Mouse (Mus musculus): ENCODE results near the gene Klc3. TPM values are rescaled to one million over a fixed set of nuclear protein-coding genes. Genes with fewer than 3 reads are reported as not detected.
A peak's percentile ranks its signal among the peaks of the same experiment; 100 is the strongest.

Gene Klc3
- polyA plus RNA-seq, 1 experiment, result 18.2 TPM

DNA sequence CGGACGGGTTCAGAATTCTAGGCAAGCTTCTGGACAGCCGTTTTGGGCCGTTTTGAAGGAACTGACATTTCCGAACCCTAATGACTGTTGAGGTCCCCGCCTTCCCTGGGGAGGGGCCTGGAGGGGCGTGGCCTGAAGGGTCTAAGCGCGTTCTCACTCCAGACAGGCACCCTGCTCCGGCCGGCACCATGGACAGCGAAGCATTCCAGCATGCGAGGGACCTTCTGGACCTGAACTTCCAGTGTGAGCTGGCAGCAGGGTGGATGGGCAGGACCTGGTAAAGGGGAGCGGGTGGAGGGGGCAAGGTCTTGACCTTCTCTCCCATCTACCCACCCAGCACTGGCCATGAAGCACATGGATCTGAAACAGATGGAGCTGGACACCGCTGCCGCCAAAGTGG lies 35.5 kb downstream of the Klc3 start:
- 24% methylated on average over 16 of the region's 16 CpGs for WGBS
- no peak for TF ChIP-seq POLR2A (IDR thresholded peaks at IDR 0.05; ENCODE audit: borderline replicate concordance, extremely low read depth, low read depth, low read length)
- TF ChIP-seq CTCF (IDR thresholded peaks at IDR 0.05; ENCODE audit: insufficient read depth, low read length), result no peak
- no peak overlapping the region for H3K4me3 ChIP-seq (replicated peaks; ENCODE audit: extremely low read depth, low read depth, low read length)
- H3K4me1 ChIP-seq (ENCODE audit: control insufficient read depth, insufficient read depth, low read length), result peaks cover 2% of the 10 kb centered on the region; the same call in 1 of the 2 replicates
- peak; percentile 32 for DNase-seq

DNA sequence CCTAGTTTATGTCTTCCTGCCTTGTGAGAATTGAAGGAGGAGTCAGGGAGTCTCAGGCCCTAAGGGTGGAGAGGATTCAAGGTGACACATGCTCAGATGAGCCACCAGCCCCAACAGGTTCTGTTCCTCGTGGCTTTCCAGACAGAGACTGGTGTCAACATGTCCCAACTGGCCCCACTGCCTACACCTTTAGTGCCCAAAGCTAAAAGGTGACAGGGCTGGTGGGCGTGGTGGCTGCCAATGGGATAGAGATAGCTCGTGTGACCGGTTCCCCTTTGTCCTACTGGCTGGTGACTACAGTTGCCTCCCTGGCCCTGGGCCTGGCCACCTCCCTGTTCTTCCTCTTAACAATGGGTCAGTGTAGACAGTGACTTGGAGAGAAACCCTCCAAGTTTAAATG lies 38.5 kb downstream of the Klc3 start:
- 59% methylated on average over 4 of the region's 4 CpGs for WGBS
- peaks cover 2% of the 10 kb centered on the region; the same call in 1 of the 2 replicates for H3K4me1 ChIP-seq (ENCODE audit: control insufficient read depth, insufficient read depth, low read length)
- TF ChIP-seq CTCF (IDR thresholded peaks at IDR 0.05; ENCODE audit: insufficient read depth, low read length) (no peak), POLR2A (IDR thresholded peaks at IDR 0.05; ENCODE audit: borderline replicate concordance, extremely low read depth, low read depth, low read length) (no peak)
- DNase-seq, result no peak
- no peak overlapping the region for H3K4me3 ChIP-seq (replicated peaks; ENCODE audit: extremely low read depth, low read depth, low read length)

DNA sequence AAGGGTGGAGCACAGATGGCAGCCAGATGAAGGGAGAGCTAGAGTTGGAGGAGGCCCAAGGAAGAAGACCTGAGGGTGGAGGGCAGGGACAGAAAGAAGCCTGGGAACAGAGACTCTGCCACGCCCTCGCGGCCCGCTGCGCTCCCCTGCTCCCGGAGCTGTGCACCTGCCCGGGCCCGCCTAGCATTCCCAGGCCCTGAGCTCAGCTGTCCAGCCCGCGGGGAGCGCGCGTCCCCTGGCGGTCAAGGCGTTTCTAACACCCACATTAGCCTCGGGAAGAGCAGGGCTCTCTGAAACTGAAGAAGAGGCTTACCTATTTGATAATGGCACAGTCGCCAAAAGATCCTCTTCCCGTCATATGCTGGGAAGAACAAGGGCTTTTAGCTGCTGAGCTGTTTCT lies 40.0 kb downstream of the Klc3 start:
- Histone ChIP-seq H3K4me1 (ENCODE audit: control insufficient read depth, insufficient read depth, low read length) (peaks cover 2% of the 10 kb centered on the region; the same call in 1 of the 2 replicates), H3K4me3 (replicated peaks; ENCODE audit: extremely low read depth, low read depth, low read length) (no peak overlapping the region)
- DNase-seq, result peak; percentile 81
- WGBS, result 8% methylated on average over 18 of the region's 18 CpGs
- TF ChIP-seq POLR2A (IDR thresholded peaks at IDR 0.05; ENCODE audit: borderline replicate concordance, extremely low read depth, low read depth, low read length) (no peak), CTCF (IDR thresholded peaks at IDR 0.05; ENCODE audit: insufficient read depth, low read length) (peak; percentile 70)

DNA sequence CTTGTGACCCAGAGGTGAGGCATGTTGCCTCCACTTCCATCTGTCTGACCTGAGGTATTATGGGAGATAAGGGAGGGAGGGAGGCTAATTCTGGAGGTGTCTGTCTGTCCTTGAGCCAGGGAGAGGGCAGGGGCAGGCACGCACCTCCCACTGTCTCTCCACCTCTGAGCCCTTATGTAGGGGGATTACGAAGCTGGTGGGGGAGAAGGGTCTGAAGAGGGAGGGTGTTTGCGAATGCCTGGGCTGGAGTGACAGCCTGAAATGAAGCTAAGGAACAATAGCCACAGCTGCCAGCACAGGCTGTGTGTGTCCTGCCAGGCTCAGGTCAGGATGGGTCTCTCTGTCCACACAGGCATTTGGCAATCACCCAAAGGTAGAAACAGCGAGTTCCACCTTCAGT lies 41.6 kb downstream of the Klc3 start:
- Histone ChIP-seq H3K4me3 (replicated peaks; ENCODE audit: extremely low read depth, low read depth, low read length) (no peak overlapping the region), H3K4me1 (ENCODE audit: control insufficient read depth, insufficient read depth, low read length) (peaks cover 2% of the 10 kb centered on the region; the same call in 1 of the 2 replicates)
- no peak for DNase-seq
- WGBS, result 39% methylated on average over 4 of the region's 4 CpGs
- TF ChIP-seq POLR2A (IDR thresholded peaks at IDR 0.05; ENCODE audit: borderline replicate concordance, extremely low read depth, low read depth, low read length), result no peak
- no peak for TF ChIP-seq CTCF (IDR thresholded peaks at IDR 0.05; ENCODE audit: insufficient read depth, low read length)

DNA sequence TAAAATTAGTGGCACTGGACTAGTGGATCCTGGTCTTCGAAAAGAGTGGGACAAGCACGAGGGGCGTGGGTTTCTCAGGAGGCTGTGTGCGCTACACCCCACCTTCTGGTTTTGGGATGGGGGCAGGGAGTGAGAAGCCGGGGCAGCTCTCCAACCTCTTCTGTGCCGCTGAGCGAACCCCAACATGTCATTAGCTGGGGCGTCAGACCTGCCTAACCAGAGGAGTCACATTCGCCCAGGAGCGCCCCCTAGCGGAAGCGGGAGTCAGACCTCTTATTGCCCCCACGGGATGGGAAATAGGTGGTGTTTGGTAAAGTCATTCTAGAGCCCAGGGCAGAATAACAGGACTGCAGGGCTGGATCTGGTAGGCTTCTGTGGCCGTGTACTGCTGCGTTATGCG lies 42.2 kb downstream of the Klc3 start:
- H3K4me1 ChIP-seq (ENCODE audit: control insufficient read depth, insufficient read depth, low read length), result peaks cover 2% of the 10 kb centered on the region; the same call in 1 of the 2 replicates
- TF ChIP-seq CTCF (IDR thresholded peaks at IDR 0.05; ENCODE audit: insufficient read depth, low read length) (peak; percentile 70), POLR2A (IDR thresholded peaks at IDR 0.05; ENCODE audit: borderline replicate concordance, extremely low read depth, low read depth, low read length) (no peak)
- 7% methylated on average over 16 of the region's 16 CpGs for WGBS
- peak overlapping the region; percentile 21 for H3K4me3 ChIP-seq (replicated peaks; ENCODE audit: extremely low read depth, low read depth, low read length)
- DNase-seq, result peak; percentile 86

DNA sequence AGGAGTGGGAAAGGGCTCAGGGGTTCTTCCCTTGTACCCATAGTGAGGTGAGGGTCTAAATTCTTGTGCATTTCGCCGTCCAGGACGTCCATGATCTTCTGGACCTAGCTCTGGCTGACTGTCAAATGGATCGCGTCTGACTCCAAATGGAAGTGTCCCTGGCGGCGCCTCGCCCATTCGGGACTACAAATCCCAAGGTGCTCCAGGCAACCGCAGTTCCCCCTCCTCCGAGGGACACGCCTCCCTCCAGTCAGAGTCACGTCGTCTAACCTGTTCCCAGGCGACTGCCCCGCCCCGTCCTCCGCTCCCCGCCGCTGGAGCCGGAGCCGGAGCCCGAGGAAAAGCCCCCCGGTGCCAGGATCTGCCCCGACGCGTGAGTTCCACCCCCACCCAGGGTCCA lies 43.0 kb downstream of the Klc3 start:
- TF ChIP-seq POLR2A (IDR thresholded peaks at IDR 0.05; ENCODE audit: borderline replicate concordance, extremely low read depth, low read depth, low read length) (peak; percentile 55; the same call in 1 of the 2 replicates), CTCF (IDR thresholded peaks at IDR 0.05; ENCODE audit: insufficient read depth, low read length) (no peak)
- Histone ChIP-seq H3K4me3 (replicated peaks; ENCODE audit: extremely low read depth, low read depth, low read length) (peak overlapping the region; percentile 68), H3K4me1 (ENCODE audit: control insufficient read depth, insufficient read depth, low read length) (peaks cover 2% of the 10 kb centered on the region; the same call in 1 of the 2 replicates)
- DNase-seq, result peak; percentile 90
- under 1% methylated on average over 27 of the region's 27 CpGs for WGBS

DNA sequence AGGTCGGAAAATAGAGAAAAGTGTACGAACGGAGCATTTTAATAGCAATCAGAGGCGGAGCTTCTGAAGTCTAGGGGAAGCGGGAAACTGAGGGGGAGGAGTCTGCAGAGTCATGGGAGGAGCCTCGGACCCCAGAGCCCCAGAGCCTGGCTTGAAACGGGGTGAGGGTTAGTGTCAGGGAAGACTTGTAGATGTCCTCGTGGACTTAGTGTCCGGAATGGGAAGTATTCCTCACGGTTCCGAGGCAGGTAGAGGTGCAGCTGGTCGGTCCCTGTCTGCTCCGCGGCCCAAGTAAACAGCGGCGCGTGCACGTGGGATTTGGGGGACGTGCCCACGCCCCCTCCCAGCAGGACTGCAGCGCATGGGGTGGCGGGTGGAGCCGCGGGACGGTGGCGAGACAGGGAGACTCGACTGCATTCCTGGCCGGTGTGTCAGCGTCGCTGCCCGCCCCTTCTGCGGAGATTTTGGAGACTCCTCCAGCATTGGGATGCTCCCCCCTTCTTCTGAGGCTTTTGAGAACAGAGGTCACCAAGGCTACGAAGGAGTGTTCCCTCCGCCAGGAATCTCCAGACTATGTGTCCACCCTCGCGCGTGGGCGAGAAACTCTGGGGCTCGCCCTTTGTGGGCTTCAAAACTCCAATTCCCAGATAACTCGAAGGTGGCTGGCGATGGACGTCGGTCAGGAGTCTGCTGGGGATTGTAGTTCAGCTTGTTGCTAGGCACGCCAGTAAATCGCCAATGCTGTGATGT lies 43.8 kb downstream of the Klc3 start:
- Histone ChIP-seq H3K4me3 (replicated peaks; ENCODE audit: extremely low read depth, low read depth, low read length) (peak overlapping the region; percentile 69), H3K4me1 (ENCODE audit: control insufficient read depth, insufficient read depth, low read length) (peaks cover 2% of the 10 kb centered on the region; the same call in 1 of the 2 replicates)
- WGBS, result under 1% methylated on average over 45 of the region's 45 CpGs
- TF ChIP-seq CTCF (IDR thresholded peaks at IDR 0.05; ENCODE audit: insufficient read depth, low read length) (no peak), POLR2A (IDR thresholded peaks at IDR 0.05; ENCODE audit: borderline replicate concordance, extremely low read depth, low read depth, low read length) (peak; percentile 20; the same call in 1 of the 2 replicates)
- peak; percentile 81 for DNase-seq

DNA sequence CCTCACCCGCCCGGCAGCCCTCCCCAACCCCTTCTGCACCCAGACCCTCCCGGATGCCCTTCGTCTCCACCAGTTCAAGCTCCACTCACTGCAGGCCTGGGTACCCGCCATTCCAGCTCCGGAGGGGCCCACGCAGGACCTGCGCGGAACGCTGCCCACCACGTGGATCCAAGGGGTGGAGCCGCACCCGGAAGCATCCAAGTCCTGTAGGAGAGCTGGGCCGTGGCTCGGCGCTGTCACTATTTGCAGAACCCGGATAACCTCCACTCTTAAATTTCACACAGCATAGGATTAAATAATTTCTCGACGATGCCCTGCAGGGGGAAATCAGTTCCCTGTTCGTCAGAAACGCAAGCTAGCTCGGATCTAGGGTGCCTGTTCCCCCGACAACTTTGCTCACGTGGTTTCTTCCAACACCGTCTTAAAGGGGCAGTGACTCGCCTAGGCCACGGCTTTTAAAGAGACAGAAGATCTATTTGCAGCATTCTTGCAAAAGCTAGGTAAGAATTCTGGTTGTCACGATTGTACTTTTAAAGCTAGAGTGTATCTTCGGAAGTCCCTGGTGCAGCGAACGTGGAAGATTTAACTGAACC lies 44.5 kb downstream of the Klc3 start, which contains the start of the genes Cd3eap and Ppp1r13l:
Gene Cd3eap, minus strand, starts transcription at position 185 of the 593 bp plus-strand sequence.
Gene Ppp1r13l, plus strand, starts transcription at position 451 of the 593 bp plus-strand sequence.
- DNase-seq, result peak; percentile 92
- Histone ChIP-seq H3K4me3 (replicated peaks; ENCODE audit: extremely low read depth, low read depth, low read length) (peak within 1 kb of the TSS; percentile 69), H3K4me1 (ENCODE audit: control insufficient read depth, insufficient read depth, low read length) (peaks cover 2% of the 10 kb centered on the region; the same call in 1 of the 2 replicates)
- TF ChIP-seq CTCF (IDR thresholded peaks at IDR 0.05; ENCODE audit: insufficient read depth, low read length), result no peak
- peak; percentile 54; the same call in 1 of the 2 replicates for TF ChIP-seq POLR2A (IDR thresholded peaks at IDR 0.05; ENCODE audit: borderline replicate concordance, extremely low read depth, low read depth, low read length)
- WGBS, result under 1% methylated on average over 31 of the region's 31 CpGs

DNA sequence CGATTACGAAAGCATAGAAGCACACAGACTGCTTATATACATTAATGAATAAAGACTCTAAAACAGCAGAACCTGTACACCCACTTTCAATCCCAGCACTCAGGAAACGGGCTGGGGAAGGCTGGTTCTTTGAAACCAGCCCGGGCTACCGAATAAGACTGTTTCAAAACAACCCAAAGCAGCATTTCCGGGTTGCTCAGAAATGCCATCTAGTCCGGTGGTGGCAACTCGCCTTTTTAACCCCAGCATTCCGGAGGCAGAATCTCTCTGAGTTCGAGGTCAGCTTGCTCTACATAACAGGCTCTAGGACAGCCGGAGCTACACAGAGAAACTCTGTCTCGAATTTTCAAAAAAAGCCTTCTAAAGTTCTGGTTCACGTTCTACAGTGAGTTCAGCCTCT lies 45.3 kb downstream of the Klc3 start:
- no peak overlapping the region for H3K4me3 ChIP-seq (replicated peaks; ENCODE audit: extremely low read depth, low read depth, low read length)
- TF ChIP-seq POLR2A (IDR thresholded peaks at IDR 0.05; ENCODE audit: borderline replicate concordance, extremely low read depth, low read depth, low read length) (no peak), CTCF (IDR thresholded peaks at IDR 0.05; ENCODE audit: insufficient read depth, low read length) (no peak)
- no peak for DNase-seq
- 0 out of 2 replicates have a peak, but pooled peaks cover under 1% of the 10 kb centered on the region for H3K4me1 ChIP-seq (ENCODE audit: control insufficient read depth, insufficient read depth, low read length)
- WGBS, result 11% methylated on average over 13 of the region's 13 CpGs
